Mouse (Mus musculus): ENCODE results near the gene Rab38. TPM values are rescaled to one million over a fixed set of nuclear protein-coding genes. Genes with fewer than 3 reads are reported as not detected.

The Rab38 gene
- 2.3 and 2.4 TPM in 2 replicates for polyA plus RNA-seq (2015; fragmentation: Nextera tagmentation; extraction: Ambion mirVana)

- H3K36me3 ChIP-seq = no peaks in the 10 kb centered on the region
- H3K4me2 ChIP-seq = peak within 1 kb of the TSS; percentile 90
- peak within 1 kb of the TSS; percentile 63 for H3K9ac ChIP-seq
- peak within 1 kb of the TSS; percentile 49 for H3K4me3 ChIP-seq
- peak; percentile 89 for ATAC-seq (ENCODE audit: low read depth)
- H3K4me1 ChIP-seq (replicated peaks) = peaks cover 9% of the 10 kb centered on the region
- H3K27me3 ChIP-seq = peaks cover 15% of the 10 kb centered on the region
- H3K9me3 ChIP-seq = no peaks in the 10 kb centered on the region
- no peak within 1 kb of the TSS for H3K27ac ChIP-seq (replicated peaks)
- WGBS = 1% methylated on average over 35 of the region's 35 CpGs
Measured at GRCm38 (mm10) chr7:88429786-88430691, at the start of gene Rab38. Gene Rab38 (plus strand): TSS chr7:88430273.

DNA sequence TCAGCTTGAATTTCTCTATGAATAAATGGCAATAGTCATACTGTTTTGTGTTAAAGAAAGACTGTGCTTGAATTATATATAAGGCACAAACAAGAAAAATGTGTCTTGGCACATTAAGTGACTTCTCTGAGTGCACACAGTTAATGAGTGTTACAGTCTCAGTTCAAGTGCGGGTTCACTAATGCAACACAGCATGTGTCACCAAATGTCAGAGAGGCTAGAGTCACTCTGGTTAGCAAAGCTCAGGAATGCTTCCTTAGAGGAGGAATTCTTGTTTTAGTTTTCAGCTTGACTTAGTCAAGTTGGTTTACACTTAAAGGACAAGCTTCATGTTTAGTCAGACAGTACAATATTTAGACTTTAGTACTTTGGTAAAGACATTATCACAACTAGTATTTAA is 35.5 kb upstream of the Rab38 start:
- Histone ChIP-seq H3K4me2 (no peak overlapping the region), H3K9ac (no peak overlapping the region), H3K27me3 (no peaks in the 10 kb centered on the region), H3K27ac (replicated peaks) (no peak overlapping the region), H3K36me3 (no peaks in the 10 kb centered on the region), H3K4me1 (replicated peaks) (no peaks in the 10 kb centered on the region), H3K4me3 (no peak overlapping the region), H3K9me3 (no peaks in the 10 kb centered on the region)
- ATAC-seq (ENCODE audit: low read depth) = no peak
- WGBS = 75% methylated on average over 1 of the region's 1 CpGs

DNA sequence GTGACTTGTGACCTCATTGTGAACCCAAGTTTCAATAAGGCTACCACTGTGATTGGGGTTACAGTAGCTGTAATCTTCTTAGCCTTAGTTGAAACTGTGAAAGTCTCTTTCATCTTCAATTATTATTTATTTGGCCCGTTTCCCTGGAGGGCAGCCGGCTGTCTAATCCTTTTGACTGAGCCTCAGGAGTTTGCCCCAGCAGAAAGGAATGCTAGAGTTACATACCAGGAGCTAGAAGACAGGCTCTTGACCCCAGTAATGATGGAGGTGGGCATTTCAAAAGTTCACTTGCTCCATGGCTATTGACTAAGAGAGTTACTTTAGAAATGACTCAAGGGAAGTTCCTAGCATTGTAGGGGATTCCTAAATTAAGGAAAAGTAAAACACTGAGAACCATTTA is 34.3 kb upstream of the Rab38 start:
- Histone ChIP-seq H3K9ac (no peak overlapping the region), H3K4me3 (no peak overlapping the region), H3K27ac (replicated peaks) (no peak overlapping the region), H3K4me1 (replicated peaks) (no peaks in the 10 kb centered on the region), H3K9me3 (no peaks in the 10 kb centered on the region), H3K4me2 (no peak overlapping the region), H3K27me3 (no peaks in the 10 kb centered on the region), H3K36me3 (no peaks in the 10 kb centered on the region)
- no peak for ATAC-seq (ENCODE audit: low read depth)
- WGBS = 49% methylated on average over 2 of the region's 2 CpGs

DNA sequence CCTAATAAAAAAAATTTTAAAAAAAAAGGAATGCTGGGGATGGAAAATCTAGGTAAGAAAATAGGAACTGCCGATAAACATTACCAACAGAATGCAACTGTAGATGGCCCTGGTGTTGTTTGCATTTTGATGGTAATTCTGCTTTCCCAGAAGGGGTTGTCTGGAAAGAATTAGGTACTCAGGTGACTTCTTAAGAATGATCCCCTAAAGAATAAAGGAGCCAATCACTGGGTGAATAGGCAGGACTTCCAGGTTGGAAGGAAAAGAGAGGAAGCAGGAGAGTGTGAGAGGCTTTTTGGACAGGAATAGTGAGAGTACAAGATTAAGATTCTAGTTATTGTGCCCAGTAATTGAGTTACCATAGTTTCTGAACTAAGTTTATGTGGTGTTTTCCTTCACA is 24.8 kb upstream of the Rab38 start:
- Histone ChIP-seq H3K27ac (replicated peaks) (no peak overlapping the region), H3K9ac (no peak overlapping the region), H3K9me3 (no peaks in the 10 kb centered on the region), H3K27me3 (no peaks in the 10 kb centered on the region), H3K4me3 (no peak overlapping the region), H3K4me2 (no peak overlapping the region), H3K4me1 (replicated peaks) (no peaks in the 10 kb centered on the region), H3K36me3 (no peaks in the 10 kb centered on the region)
- no peak for ATAC-seq (ENCODE audit: low read depth)
- 94% methylated on average over 1 of the region's 1 CpGs for WGBS

DNA sequence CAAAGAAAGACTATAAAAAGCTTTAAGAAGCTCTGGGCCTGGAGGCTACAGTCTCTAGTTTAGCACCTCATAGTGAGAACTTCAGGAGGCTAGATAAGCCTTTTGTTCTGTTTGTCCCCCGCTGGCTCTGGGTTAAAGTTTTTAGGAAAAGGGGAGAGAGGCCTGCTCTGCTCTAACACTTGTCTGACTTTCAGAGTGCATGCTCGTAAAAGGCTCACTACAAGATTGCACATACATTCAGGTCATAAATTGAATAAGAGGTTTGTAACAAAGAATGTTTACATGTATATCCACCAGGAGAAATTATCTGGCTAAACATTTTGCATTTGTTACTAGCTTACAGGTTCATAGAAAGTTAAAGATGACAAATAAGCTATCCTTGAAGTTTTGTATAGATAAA is 23.6 kb upstream of the Rab38 start:
- no peak for ATAC-seq (ENCODE audit: low read depth)

DNA sequence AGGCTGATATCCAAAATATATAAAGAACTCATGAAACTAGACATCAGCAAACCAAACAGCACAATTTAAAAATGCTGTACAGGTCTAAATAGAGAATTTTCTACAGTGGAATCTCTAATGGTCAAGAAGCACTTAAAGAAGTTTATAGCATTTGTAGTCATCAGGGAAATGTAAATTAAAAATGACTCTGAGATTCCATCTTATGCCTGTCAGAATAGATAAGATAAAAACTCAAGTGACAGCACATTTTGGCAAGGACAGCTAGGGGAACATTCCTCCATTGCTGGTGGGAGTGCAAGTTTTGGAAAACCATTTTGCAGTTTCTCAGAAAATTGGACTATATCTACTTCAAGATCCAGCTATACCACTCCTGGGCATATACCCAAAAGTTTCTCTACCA is 8.3 kb upstream of the Rab38 start:
- no peak overlapping the region for H3K9ac ChIP-seq
- no peaks in the 10 kb centered on the region for H3K4me1 ChIP-seq (replicated peaks)
- no peak overlapping the region for H3K4me2 ChIP-seq
- no peaks in the 10 kb centered on the region for H3K27me3 ChIP-seq
- ATAC-seq (ENCODE audit: low read depth) = no peak
- H3K36me3 ChIP-seq = no peaks in the 10 kb centered on the region
- no peak overlapping the region for H3K27ac ChIP-seq (replicated peaks)
- no peaks in the 10 kb centered on the region for H3K9me3 ChIP-seq
- H3K4me3 ChIP-seq = no peak overlapping the region

More for the DNA sequence above, 23.6 kb upstream of the Rab38 start:
- H3K4me3 ChIP-seq = no peak overlapping the region
- H3K9me3 ChIP-seq = no peaks in the 10 kb centered on the region
- 70% methylated on average over 2 of the region's 2 CpGs for WGBS
- H3K4me1 ChIP-seq (replicated peaks) = no peaks in the 10 kb centered on the region
- no peaks in the 10 kb centered on the region for H3K27me3 ChIP-seq
- no peaks in the 10 kb centered on the region for H3K36me3 ChIP-seq
- H3K9ac ChIP-seq = no peak overlapping the region
- H3K4me2 ChIP-seq = no peak overlapping the region
- no peak overlapping the region for H3K27ac ChIP-seq (replicated peaks)

DNA sequence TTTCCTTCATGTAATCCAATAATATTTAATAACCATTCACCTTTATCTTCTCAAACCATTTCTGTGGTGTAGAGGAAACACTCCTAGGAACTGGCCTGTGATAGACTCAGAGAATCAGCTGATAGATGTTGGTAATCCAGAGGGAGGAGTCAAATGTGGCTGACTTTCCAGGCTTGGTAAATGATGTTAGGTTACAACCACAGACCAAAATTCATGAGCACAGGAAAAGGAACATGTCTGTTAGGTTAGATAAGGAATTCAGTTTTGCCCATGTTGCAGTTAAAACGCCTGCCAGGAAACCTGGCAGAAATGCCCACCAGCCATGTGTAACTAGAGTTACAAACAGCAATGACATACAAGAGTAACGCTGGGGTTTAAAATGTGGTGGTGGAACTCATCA is 6.2 kb upstream of the Rab38 start:
- ATAC-seq (ENCODE audit: low read depth) = no peak
- Histone ChIP-seq H3K4me1 (replicated peaks) (no peaks in the 10 kb centered on the region), H3K4me2 (no peak overlapping the region), H3K27me3 (no peaks in the 10 kb centered on the region), H3K9ac (no peak overlapping the region), H3K36me3 (no peaks in the 10 kb centered on the region), H3K4me3 (no peak overlapping the region), H3K9me3 (no peaks in the 10 kb centered on the region), H3K27ac (replicated peaks) (no peak overlapping the region)
- 80% methylated on average over 2 of the region's 2 CpGs for WGBS

GRCm38 (mm10) chr7:88425744-88426143 is 4.3 kb upstream of the Rab38 start:
- H3K9ac ChIP-seq = no peak overlapping the region
- no peak for ATAC-seq (ENCODE audit: low read depth)
- H3K4me2 ChIP-seq = no peak overlapping the region
- H3K27me3 ChIP-seq = peaks cover 6% of the 10 kb centered on the region; the same call in 1 of the 2 replicates
- H3K4me1 ChIP-seq (replicated peaks) = peaks cover 9% of the 10 kb centered on the region
- 79% methylated on average over 3 of the region's 3 CpGs for WGBS
- H3K27ac ChIP-seq (replicated peaks) = no peak overlapping the region
- H3K36me3 ChIP-seq = no peaks in the 10 kb centered on the region
- H3K9me3 ChIP-seq = no peaks in the 10 kb centered on the region
- no peak overlapping the region for H3K4me3 ChIP-seq

DNA sequence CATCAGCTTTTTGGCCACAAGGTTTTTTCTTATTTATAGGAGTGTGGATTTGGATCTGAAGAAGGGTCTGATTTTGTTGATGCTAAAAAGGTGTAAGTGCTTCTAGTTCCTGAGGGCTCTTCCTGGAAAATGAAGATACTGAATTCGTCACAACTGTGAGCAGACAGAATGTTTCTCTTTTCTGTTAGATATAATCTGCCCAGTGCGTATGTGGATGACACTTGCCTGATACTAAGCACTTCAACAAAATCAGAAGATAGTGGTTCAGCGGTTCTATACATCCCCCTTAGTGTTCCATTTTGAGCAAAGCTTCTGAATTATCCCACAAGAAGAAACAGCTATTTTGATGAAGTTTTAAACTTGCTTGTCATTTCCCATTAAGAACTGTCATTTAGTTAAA is 2.6 kb upstream of the Rab38 start:
- no peak for ATAC-seq (ENCODE audit: low read depth)
- 92% methylated on average over 3 of the region's 3 CpGs for WGBS
- no peaks in the 10 kb centered on the region for H3K36me3 ChIP-seq
- H3K4me3 ChIP-seq = no peak overlapping the region
- peaks cover 15% of the 10 kb centered on the region for H3K27me3 ChIP-seq
- H3K4me2 ChIP-seq = no peak overlapping the region
- H3K9me3 ChIP-seq = no peaks in the 10 kb centered on the region
- H3K9ac ChIP-seq = no peak overlapping the region
- H3K27ac ChIP-seq (replicated peaks) = no peak overlapping the region
- peaks cover 9% of the 10 kb centered on the region for H3K4me1 ChIP-seq (replicated peaks)

DNA sequence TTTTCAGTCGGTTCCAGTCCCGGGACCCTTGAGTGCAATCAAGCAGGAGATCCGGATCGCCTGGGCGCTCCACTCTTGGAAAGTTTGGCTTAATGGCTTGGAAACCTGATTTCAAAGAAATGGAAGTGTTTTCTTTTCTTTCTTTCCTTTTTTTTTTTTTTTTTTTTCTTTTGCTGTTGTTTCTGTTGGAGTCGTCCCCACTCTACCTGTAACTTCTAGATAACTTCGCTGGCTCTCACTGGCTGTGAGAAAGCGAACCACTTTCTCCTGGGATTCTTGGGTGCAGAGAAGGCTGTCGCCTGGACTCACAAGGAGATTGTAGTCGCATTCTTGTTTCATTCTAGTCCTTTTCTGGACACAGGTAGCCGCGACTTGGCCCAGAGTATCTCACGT is 615 bp downstream of the Rab38 start:
- Histone ChIP-seq H3K4me2 (peak overlapping the region; percentile 90), H3K4me3 (peak overlapping the region; percentile 49), H3K9me3 (no peaks in the 10 kb centered on the region), H3K4me1 (replicated peaks) (peaks cover 9% of the 10 kb centered on the region), H3K36me3 (no peaks in the 10 kb centered on the region), H3K27ac (replicated peaks) (no peak overlapping the region), H3K27me3 (peaks cover 15% of the 10 kb centered on the region), H3K9ac (peak overlapping the region; percentile 63)
- ATAC-seq (ENCODE audit: low read depth) = no peak
- 8% methylated on average over 13 of the region's 13 CpGs for WGBS

DNA sequence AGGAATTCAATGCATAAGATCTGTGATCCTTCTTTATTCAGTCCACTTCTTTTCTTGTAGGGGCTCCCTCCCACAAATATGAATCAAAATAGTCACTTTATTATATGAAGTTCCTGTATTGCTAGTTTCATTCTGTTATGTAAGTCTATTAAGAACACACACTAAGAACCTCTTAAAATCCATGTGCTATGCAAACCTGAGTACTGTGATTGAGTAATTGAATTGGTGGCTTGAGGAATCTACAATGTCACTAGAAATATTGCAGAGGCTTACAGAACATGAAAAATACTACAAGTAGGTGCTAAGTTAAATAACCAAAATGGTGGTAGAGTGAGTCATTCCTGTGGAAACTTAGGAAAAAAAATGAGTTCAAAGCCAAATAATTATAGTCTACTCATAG is 10.2 kb downstream of the Rab38 start:
- Histone ChIP-seq H3K27ac (replicated peaks) (no peak overlapping the region), H3K27me3 (no peaks in the 10 kb centered on the region), H3K9me3 (no peaks in the 10 kb centered on the region), H3K36me3 (no peaks in the 10 kb centered on the region), H3K4me3 (no peak overlapping the region), H3K9ac (no peak overlapping the region), H3K4me1 (replicated peaks) (no peaks in the 10 kb centered on the region), H3K4me2 (no peak overlapping the region)
- no peak for ATAC-seq (ENCODE audit: low read depth)

- Histone ChIP-seq H3K4me1 (replicated peaks) (no peaks in the 10 kb centered on the region), H3K27me3 (no peaks in the 10 kb centered on the region), H3K9ac (no peak overlapping the region), H3K4me3 (no peak overlapping the region), H3K4me2 (no peak overlapping the region), H3K36me3 (no peaks in the 10 kb centered on the region), H3K27ac (replicated peaks) (no peak overlapping the region), H3K9me3 (no peaks in the 10 kb centered on the region)
- ATAC-seq (ENCODE audit: low read depth) = no peak
Measured at GRCm38 (mm10) chr7:88442649-88443048, 12.6 kb downstream of the Rab38 start.

DNA sequence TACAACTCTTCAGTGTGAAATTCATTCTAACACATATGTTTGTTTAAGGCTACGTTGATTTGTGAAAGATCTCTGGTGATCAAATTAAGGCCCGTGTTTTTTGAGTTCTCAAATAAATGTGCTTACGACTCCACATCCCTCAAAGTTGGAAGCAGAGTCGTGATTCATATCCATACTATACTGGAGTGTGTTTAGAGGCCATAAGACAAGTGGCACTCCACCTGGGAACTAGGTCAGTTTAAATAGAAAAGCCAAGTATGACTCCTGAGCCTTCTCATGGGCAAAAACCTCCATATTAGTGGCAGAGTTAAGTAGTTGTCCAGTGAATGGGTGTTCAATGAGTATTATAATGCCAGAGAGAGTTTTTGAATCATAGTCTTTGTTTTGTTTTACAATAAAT is 13.4 kb downstream of the Rab38 start:
- Histone ChIP-seq H3K27ac (replicated peaks) (no peak overlapping the region), H3K27me3 (no peaks in the 10 kb centered on the region), H3K9me3 (no peaks in the 10 kb centered on the region), H3K4me1 (replicated peaks) (no peaks in the 10 kb centered on the region), H3K4me3 (no peak overlapping the region), H3K36me3 (no peaks in the 10 kb centered on the region), H3K4me2 (no peak overlapping the region), H3K9ac (no peak overlapping the region)
- WGBS = 86% methylated on average over 4 of the region's 4 CpGs
- ATAC-seq (ENCODE audit: low read depth) = no peak

Data from neural tube, embryonic 13.5 days (tissue).